Mouse (Mus musculus) small intestine, adult 2 months (tissue): ENCODE data around the gene Derl3.

Experiments
- CTCF ChIP-seq: fragments of 200-500 bp; IDR thresholded peaks from 2 replicates; pipeline ENCODE4 v1.5.1; 2012; ENCODE audit warnings: low read depth, mild to moderate bottlenecking, control low read depth, inconsistent platforms, low read length, moderate library complexity, mixed read lengths; ENCODE audit not compliant: insufficient replicate concordance, insufficient read length; ENCODE audit errors: extremely low read depth
- POLR2A ChIP-seq: fragments of 200-500 bp; IDR thresholded peaks from 2 replicates; pipeline ENCODE4 v1.6.1; 2012; ENCODE audit warnings: low read depth, mild to moderate bottlenecking, control low read depth, inconsistent platforms, low read length, moderate library complexity

DNA sequence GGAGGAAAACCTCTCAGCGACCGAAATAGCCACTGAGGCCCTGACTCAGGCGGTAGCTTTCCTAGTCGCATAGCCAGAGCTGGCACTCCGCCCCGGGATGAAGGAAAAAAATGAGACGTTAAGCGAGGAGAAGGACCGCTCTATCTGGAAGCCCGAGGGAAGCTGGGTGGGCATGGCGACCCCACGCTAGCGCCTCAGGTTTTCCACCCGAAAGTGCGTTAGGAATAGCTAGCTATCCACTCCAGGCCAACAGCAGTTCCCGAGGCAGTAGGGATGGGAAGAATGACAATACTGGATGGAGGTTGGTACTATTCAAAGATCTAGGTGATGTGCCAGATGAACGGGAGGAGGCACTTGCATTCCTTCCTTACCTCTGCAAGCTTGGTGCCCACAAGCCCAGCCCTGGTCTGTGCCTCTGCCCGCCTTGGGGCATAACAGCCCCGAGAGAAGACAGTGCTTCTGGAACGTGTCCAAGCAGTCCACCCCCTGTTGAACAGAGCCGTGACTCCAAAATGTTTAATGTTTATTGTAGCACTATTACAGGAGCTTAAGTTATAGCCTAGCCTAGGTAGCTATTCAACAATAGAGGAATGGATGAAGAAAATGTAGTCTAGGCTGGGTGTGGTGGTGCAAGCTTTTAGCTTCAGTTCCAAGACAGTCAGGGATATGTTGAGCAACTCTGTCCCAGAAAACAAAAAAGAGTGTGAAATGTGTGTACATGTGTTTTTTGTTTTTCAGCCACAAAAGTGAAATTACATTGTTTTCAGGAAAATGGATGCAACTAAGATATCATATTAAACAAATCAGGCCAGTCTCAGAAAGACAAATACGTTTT lies 28.7 kb downstream of the Derl3 start:
- TF ChIP-seq POLR2A (no peak), CTCF (no peak)
